17 mouse cellular contexts compared by ENCODE assay signal in genomic region chr11:120055953-120056732, GRCm38 (mm10).
"Had no signal": no experiment of that assay in that cellular context is flagged by ENCODE, and none has a peak within 500 bp of the region (broad histone marks: within the 10 kb centered on the region; RNA-seq: fewer than 3 reads in every experiment).

No protein-coding gene starts in this region.

- H3K4me2 ChIP-seq: liver, embryonic 11.5 days; liver, embryonic 15.5 days; midbrain, embryonic 15.5 days; neural tube, embryonic 13.5 days had no signal

- H3K9ac ChIP-seq: liver, embryonic 15.5 days; midbrain, embryonic 15.5 days; neural tube, embryonic 13.5 days had no signal

- H3K27me3 ChIP-seq: midbrain, embryonic 15.5 days; neural tube, embryonic 13.5 days had no signal

- H3K9me3 ChIP-seq: limb, embryonic 10.5 days; liver, embryonic 15.5 days; midbrain, embryonic 10.5 days; midbrain, embryonic 15.5 days; neural tube, embryonic 13.5 days had no signal

- ATAC-seq: lung, postnatal 0 days; midbrain, embryonic 15.5 days had no signal

- H3K4me3 ChIP-seq: limb, embryonic 10.5 days; liver, embryonic 15.5 days; midbrain, embryonic 10.5 days; midbrain, embryonic 15.5 days; neural tube, embryonic 13.5 days had no signal

- H3K27ac ChIP-seq: kidney, postnatal 0 days; limb, embryonic 10.5 days; liver, embryonic 15.5 days; midbrain, embryonic 10.5 days; midbrain, embryonic 15.5 days; neural tube, embryonic 13.5 days had no signal

- H3K4me1 ChIP-seq: liver, embryonic 15.5 days had no signal

- H3K36me3 ChIP-seq: limb, embryonic 10.5 days; liver, embryonic 15.5 days; midbrain, embryonic 10.5 days; midbrain, embryonic 15.5 days; neural tube, embryonic 13.5 days had no signal

- DNase-seq: kidney, postnatal 36 days; layer of hippocampus, adult 9-11 months; lung, adult 2 months; lung, postnatal 36 days; retina, postnatal 1 day; right cerebral cortex, postnatal 4 days; spleen, adult 18-20 months; thymus, adult 18-20 months; thymus, postnatal 14 days had no signal
